Mouse (Mus musculus) embryonic facial prominence, embryonic 15.5 days (tissue): ENCODE measurements around the gene Gna11. TPM values are rescaled to one million over a fixed set of nuclear protein-coding genes. Genes with fewer than 3 reads are reported as not detected.

ENCODE experiments used
- ATAC-seq: fragments of 200-750 bp; cut with Nextera tagmentation; 2 replicates; pipeline ENCODE4 v1.8.0; 2017; ENCODE audit warnings: low read depth, moderate TSS enrichment; ENCODE audit not compliant: insufficient number of reproducible peaks, low FRiP score, low TSS enrichment
- H3K27ac ChIP-seq: fragments of 300-500 bp; sonication (generic); replicated peaks from 2 replicates; pipeline ENCODE4 v1.5.1; 2015; ENCODE audit warnings: mild to moderate bottlenecking, inconsistent platforms
- H3K27me3 ChIP-seq: fragments of 300-500 bp; sonication (generic); 2 replicates; pipeline ENCODE4 v1.6.1; 2015; ENCODE audit warnings: inconsistent platforms
- H3K36me3 ChIP-seq: fragments of 300-500 bp; sonication (generic); 2 replicates; pipeline ENCODE4 v1.6.1; 2015; ENCODE audit warnings: mild to moderate bottlenecking, inconsistent platforms
- H3K4me1 ChIP-seq: fragments of 300-500 bp; sonication (generic); 2 replicates; pipeline ENCODE4 v1.6.1; 2015; ENCODE audit warnings: inconsistent platforms
- H3K4me2 ChIP-seq: fragments of 300-500 bp; sonication (generic); replicated peaks from 2 replicates; pipeline ENCODE4 v1.6.1; 2015; ENCODE audit warnings: mild to moderate bottlenecking, inconsistent platforms
- H3K4me3 ChIP-seq: fragments of 300-500 bp; sonication (generic); replicated peaks from 2 replicates; pipeline ENCODE4 v1.5.1; 2015; ENCODE audit warnings: mild to moderate bottlenecking, inconsistent platforms
- H3K9ac ChIP-seq: fragments of 300-500 bp; sonication (generic); 2 replicates; pipeline ENCODE4 v1.6.1; 2015; ENCODE audit warnings: inconsistent platforms
- H3K9me3 ChIP-seq: fragments of 300-500 bp; sonication (generic); replicated peaks from 2 replicates; pipeline ENCODE4 v1.6.1; 2016; ENCODE audit warnings: inconsistent platforms
- WGBS: fragments of 180-500 bp; shearing (Covaris S2); methylation state at CpG from one replicate; pipeline ENCODE4 v1.1.7; 2015; 5-methylcytosine and 5-hydroxymethylcytosine counted together
- polyA plus RNA-seq: library from polyadenylated mRNA; unstranded; fragments of >200 nt; fragmentation: Nextera tagmentation; extraction: Ambion mirVana; gene quantifications from 2 replicates; pipeline ENCODE4 v1.2.1, GENCODE M21; 2015

Gene Gna11
- polyA plus RNA-seq, 1 experiment from 2014 or later, result 89.2 TPM

- Histone ChIP-seq H3K9ac (0 out of 2 replicates have a peak overlapping the region, but pooled peaks have one; percentile 1), H3K4me3 (no peak overlapping the region), H3K27ac (no peak overlapping the region), H3K4me2 (no peak overlapping the region), H3K27me3 (no peaks in the 10 kb centered on the region), H3K36me3 (peaks cover 38% of the 10 kb centered on the region), H3K9me3 (no peaks in the 10 kb centered on the region), H3K4me1 (peaks cover 86% of the 10 kb centered on the region)
- 34% methylated on average over 20 of the region's 20 CpGs for WGBS
- ATAC-seq, result no peak
Observed at GRCm38 (mm10) chr10:81565257-81566228, 20.6 kb upstream of the Gna11 start.

- peak overlapping the region; percentile 44; the same call in 1 of the 2 replicates for H3K27ac ChIP-seq
- no peaks in the 10 kb centered on the region for H3K27me3 ChIP-seq
- peak overlapping the region; percentile 40; the same call in 1 of the 2 replicates for H3K4me2 ChIP-seq
- peaks cover 81% of the 10 kb centered on the region for H3K4me1 ChIP-seq
- H3K4me3 ChIP-seq, result no peak overlapping the region
- peaks cover 38% of the 10 kb centered on the region for H3K36me3 ChIP-seq
- H3K9me3 ChIP-seq, result no peaks in the 10 kb centered on the region
- no peak for ATAC-seq
- H3K9ac ChIP-seq, result no peak overlapping the region
- 19% methylated on average over 10 of the region's 10 CpGs for WGBS
Observed at GRCm38 (mm10) chr10:81564734-81565133, 19.7 kb upstream of the Gna11 start.

GRCm38 (mm10) chr10:81564216-81564615 lies 19.2 kb upstream of the Gna11 start:
- Histone ChIP-seq H3K27ac (peak overlapping the region; percentile 44), H3K4me3 (peak overlapping the region; percentile 29), H3K4me2 (peak overlapping the region; percentile 40), H3K36me3 (peaks cover 38% of the 10 kb centered on the region), H3K9ac (no peak overlapping the region), H3K4me1 (peaks cover 76% of the 10 kb centered on the region), H3K9me3 (no peaks in the 10 kb centered on the region), H3K27me3 (no peaks in the 10 kb centered on the region)
- ATAC-seq, result peak; percentile 26; the same call in 1 of the 2 replicates
- 13% methylated on average over 10 of the region's 10 CpGs for WGBS

GRCm38 (mm10) chr10:81563481-81563880 lies 18.5 kb upstream of the Gna11 start:
- no peaks in the 10 kb centered on the region for H3K9me3 ChIP-seq
- H3K4me3 ChIP-seq, result peak overlapping the region; percentile 29
- peak overlapping the region; percentile 44 for H3K27ac ChIP-seq
- no peak for ATAC-seq
- H3K36me3 ChIP-seq, result peaks cover 38% of the 10 kb centered on the region
- H3K4me2 ChIP-seq, result peak overlapping the region; percentile 40
- peaks cover 73% of the 10 kb centered on the region for H3K4me1 ChIP-seq
- 16% methylated on average over 6 of the region's 6 CpGs for WGBS
- H3K27me3 ChIP-seq, result no peaks in the 10 kb centered on the region
- H3K9ac ChIP-seq, result no peak overlapping the region

GRCm38 (mm10) chr10:81562411-81562810 lies 17.4 kb upstream of the Gna11 start:
- WGBS, result 66% methylated on average over 6 of the region's 6 CpGs
- ATAC-seq, result no peak
- no peaks in the 10 kb centered on the region for H3K27me3 ChIP-seq
- H3K36me3 ChIP-seq, result peaks cover 38% of the 10 kb centered on the region
- H3K4me2 ChIP-seq, result no peak overlapping the region
- no peak overlapping the region for H3K27ac ChIP-seq
- no peak overlapping the region for H3K4me3 ChIP-seq
- H3K9ac ChIP-seq, result no peak overlapping the region
- no peaks in the 10 kb centered on the region for H3K9me3 ChIP-seq
- H3K4me1 ChIP-seq, result peaks cover 64% of the 10 kb centered on the region

GRCm38 (mm10) chr10:81560719-81561459 lies 15.9 kb upstream of the Gna11 start:
- 0 out of 2 replicates have a peak, but pooled peaks have one; percentile 0 for ATAC-seq
- WGBS, result 7% methylated on average over 16 of the region's 16 CpGs
- Histone ChIP-seq H3K9ac (peak overlapping the region; percentile 87), H3K4me3 (peak overlapping the region; percentile 80), H3K4me2 (peak overlapping the region; percentile 86), H3K27ac (peak overlapping the region; percentile 92), H3K36me3 (peaks cover 23% of the 10 kb centered on the region), H3K9me3 (no peaks in the 10 kb centered on the region), H3K27me3 (no peaks in the 10 kb centered on the region), H3K4me1 (peaks cover 59% of the 10 kb centered on the region)

GRCm38 (mm10) chr10:81559627-81560539 lies 14.9 kb upstream of the Gna11 start:
- WGBS, result under 1% methylated on average over 34 of the region's 36 CpGs
- Histone ChIP-seq H3K4me1 (peaks cover 49% of the 10 kb centered on the region), H3K27ac (peak overlapping the region; percentile 92), H3K36me3 (peaks cover 13% of the 10 kb centered on the region), H3K9me3 (no peaks in the 10 kb centered on the region), H3K27me3 (no peaks in the 10 kb centered on the region), H3K4me2 (peak overlapping the region; percentile 86), H3K9ac (peak overlapping the region; percentile 87), H3K4me3 (peak overlapping the region; percentile 80)
- peak; percentile 45 for ATAC-seq

- H3K27me3 ChIP-seq, result no peaks in the 10 kb centered on the region
- peak; percentile 20; the same call in 1 of the 2 replicates for ATAC-seq
- peak within 1 kb of the TSS; percentile 86 for H3K4me2 ChIP-seq
- peak within 1 kb of the TSS; percentile 80 for H3K4me3 ChIP-seq
- H3K27ac ChIP-seq, result peak within 1 kb of the TSS; percentile 92
- H3K4me1 ChIP-seq, result peaks cover 42% of the 10 kb centered on the region
- H3K9ac ChIP-seq, result peak within 1 kb of the TSS; percentile 87
- 2% methylated on average over 10 of the region's 53 CpGs for WGBS
- H3K36me3 ChIP-seq, result peaks cover 8% of the 10 kb centered on the region; the same call in 1 of the 2 replicates
- no peaks in the 10 kb centered on the region for H3K9me3 ChIP-seq
Observed at GRCm38 (mm10) chr10:81559163-81559626, 14.2 kb upstream of the Gna11 start, which contains the start of gene Aes. TSS of gene Aes (plus strand) at chr10:81559488.

GRCm38 (mm10) chr10:81557491-81557890 lies 12.5 kb upstream of the Gna11 start:
- no peak overlapping the region for H3K27ac ChIP-seq
- no peaks in the 10 kb centered on the region for H3K27me3 ChIP-seq
- no peak for ATAC-seq
- no peak overlapping the region for H3K9ac ChIP-seq
- 10% methylated on average over 1 of the region's 1 CpGs for WGBS
- H3K4me3 ChIP-seq, result no peak overlapping the region
- H3K36me3 ChIP-seq, result no peaks in the 10 kb centered on the region
- H3K4me1 ChIP-seq, result peaks cover 25% of the 10 kb centered on the region
- H3K9me3 ChIP-seq, result no peaks in the 10 kb centered on the region
- no peak overlapping the region for H3K4me2 ChIP-seq

- Histone ChIP-seq H3K9ac (no peak overlapping the region), H3K4me3 (no peak overlapping the region), H3K27ac (no peak overlapping the region), H3K4me2 (no peak overlapping the region), H3K4me1 (peaks cover 22% of the 10 kb centered on the region), H3K27me3 (no peaks in the 10 kb centered on the region), H3K9me3 (no peaks in the 10 kb centered on the region), H3K36me3 (no peaks in the 10 kb centered on the region)
- 67% methylated on average over 3 of the region's 3 CpGs for WGBS
- no peak for ATAC-seq
Observed at GRCm38 (mm10) chr10:81556282-81556681, 11.3 kb upstream of the Gna11 start.
